Mouse (Mus musculus) intestine, embryonic 14.5 days (tissue): ENCODE data around the gene Arfgef2. TPM values are rescaled to one million over a fixed set of nuclear protein-coding genes. Genes with fewer than 3 reads are reported as not detected.

ENCODE experiments used
- ATAC-seq: fragments of 200-750 bp; cut with Nextera tagmentation; replicated peaks from 2 replicates; pipeline ENCODE4 v1.8.0; 2017; ENCODE audit warnings: low read depth, moderate number of reproducible peaks, moderate TSS enrichment, moderate library complexity; ENCODE audit not compliant: low FRiP score, low TSS enrichment
- DNase-seq: peaks from one replicate; pipeline ENCODE4 v3.0.0-alpha.2; 2018; ENCODE audit warnings: low spot score
- H3K27ac ChIP-seq: fragments of 300-500 bp; sonication (generic); 2 replicates; pipeline ENCODE4 v1.5.1; 2014; ENCODE audit warnings: low read depth, mild to moderate bottlenecking, control low read depth
- H3K27me3 ChIP-seq: fragments of 300-500 bp; sonication (generic); replicated peaks from 2 replicates; pipeline ENCODE4 v1.6.1; 2014; ENCODE audit warnings: low read length, control low read depth; ENCODE audit not compliant: control insufficient read depth, insufficient read depth
- H3K36me3 ChIP-seq: fragments of 300-500 bp; sonication (generic); 2 replicates; pipeline ENCODE4 v1.6.1; 2014; ENCODE audit warnings: low read length, control low read depth; ENCODE audit not compliant: control insufficient read depth, insufficient read depth
- H3K4me1 ChIP-seq: fragments of 300-500 bp; sonication (generic); replicated peaks from 2 replicates; pipeline ENCODE4 v1.6.1; 2014; ENCODE audit warnings: low read length, control low read depth, mixed read lengths; ENCODE audit not compliant: control insufficient read depth, insufficient read depth
- H3K4me2 ChIP-seq: fragments of 300-500 bp; sonication (generic); 2 replicates; pipeline ENCODE4 v1.6.1; 2014; ENCODE audit warnings: low read length
- H3K4me3 ChIP-seq: fragments of 300-500 bp; sonication (generic); 2 replicates; pipeline ENCODE4 v1.5.1; 2014; ENCODE audit warnings: low read depth, low read length, control low read depth, mixed read lengths
- H3K9ac ChIP-seq: fragments of 300-500 bp; sonication (generic); 2 replicates; pipeline ENCODE4 v1.6.1; 2014; ENCODE audit warnings: mild to moderate bottlenecking, low read length
- H3K9me3 ChIP-seq: fragments of 300-500 bp; sonication (generic); 2 replicates; pipeline ENCODE4 v1.6.1; 2016; ENCODE audit warnings: low read length, control low read depth; ENCODE audit not compliant: control insufficient read depth
- WGBS: fragments of 180-500 bp; shearing (Covaris S2); extraction: QIAGEN DNeasy Blood & Tissue Kit; methylation state at CpG from one replicate; pipeline ENCODE4 v1.1.7; 2014; 5-methylcytosine and 5-hydroxymethylcytosine counted together
- polyA plus RNA-seq: library from polyadenylated mRNA; unstranded; fragments of >200 nt; fragmentation: Nextera tagmentation; extraction: Ambion mirVana; gene quantifications from 2 replicates; pipeline ENCODE4 v1.2.1, GENCODE M21; 2014

Arfgef2 gene
- polyA plus RNA-seq, 1 experiment from 2014 or later = 9.3 TPM

- Histone ChIP-seq H3K4me3 (no peak overlapping the region), H3K36me3 (no peaks in the 10 kb centered on the region), H3K27me3 (no peaks in the 10 kb centered on the region), H3K9me3 (no peaks in the 10 kb centered on the region), H3K9ac (no peak overlapping the region), H3K4me2 (no peak overlapping the region), H3K4me1 (peaks cover 9% of the 10 kb centered on the region; the same call in 1 of the 2 replicates), H3K27ac (no peak overlapping the region)
- WGBS = 87% methylated on average over 9 of the region's 9 CpGs
- no peak for ATAC-seq
- DNase-seq = no peak
These were observed 13.2 kb downstream of the Arfgef2 start for GRCm38 (mm10) chr2:166818463-166819143.

GRCm38 (mm10) chr2:166819849-166820248 lies 14.5 kb downstream of the Arfgef2 start:
- Histone ChIP-seq H3K27ac (no peak overlapping the region), H3K9me3 (no peaks in the 10 kb centered on the region), H3K4me2 (no peak overlapping the region), H3K27me3 (no peaks in the 10 kb centered on the region), H3K36me3 (no peaks in the 10 kb centered on the region), H3K4me1 (peaks cover 9% of the 10 kb centered on the region; the same call in 1 of the 2 replicates), H3K4me3 (no peak overlapping the region), H3K9ac (no peak overlapping the region)
- ATAC-seq (no peak), DNase-seq (no peak)
- 75% methylated on average over 8 of the region's 8 CpGs for WGBS

GRCm38 (mm10) chr2:166820844-166821243 lies 15.5 kb downstream of the Arfgef2 start:
- Histone ChIP-seq H3K4me3 (no peak overlapping the region), H3K27me3 (no peaks in the 10 kb centered on the region), H3K4me2 (no peak overlapping the region), H3K4me1 (peaks cover 9% of the 10 kb centered on the region; the same call in 1 of the 2 replicates), H3K9ac (no peak overlapping the region), H3K27ac (no peak overlapping the region), H3K36me3 (no peaks in the 10 kb centered on the region), H3K9me3 (no peaks in the 10 kb centered on the region)
- DNase-seq (no peak), ATAC-seq (no peak)
- 39% methylated on average over 2 of the region's 2 CpGs for WGBS

GRCm38 (mm10) chr2:166821406-166821805 lies 16.0 kb downstream of the Arfgef2 start:
- Histone ChIP-seq H3K9me3 (no peaks in the 10 kb centered on the region), H3K36me3 (no peaks in the 10 kb centered on the region), H3K4me3 (no peak overlapping the region), H3K27ac (no peak overlapping the region), H3K27me3 (no peaks in the 10 kb centered on the region), H3K4me2 (no peak overlapping the region), H3K9ac (no peak overlapping the region), H3K4me1 (peaks cover 9% of the 10 kb centered on the region; the same call in 1 of the 2 replicates)
- WGBS = 87% methylated on average over 3 of the region's 3 CpGs
- DNase-seq (no peak), ATAC-seq (no peak)

GRCm38 (mm10) chr2:166822119-166822826 lies 16.9 kb downstream of the Arfgef2 start:
- Histone ChIP-seq H3K27ac (no peak overlapping the region), H3K27me3 (no peaks in the 10 kb centered on the region), H3K9me3 (no peaks in the 10 kb centered on the region), H3K4me3 (no peak overlapping the region), H3K4me1 (peaks cover 9% of the 10 kb centered on the region; the same call in 1 of the 2 replicates), H3K36me3 (no peaks in the 10 kb centered on the region), H3K9ac (no peak overlapping the region), H3K4me2 (no peak overlapping the region)
- ATAC-seq (peak; percentile 71; the same call in 1 of the 2 replicates), DNase-seq (no peak)
- 61% methylated on average over 10 of the region's 10 CpGs for WGBS

- Histone ChIP-seq H3K27ac (no peak overlapping the region), H3K4me2 (no peak overlapping the region), H3K36me3 (no peaks in the 10 kb centered on the region), H3K4me1 (peaks cover 9% of the 10 kb centered on the region; the same call in 1 of the 2 replicates), H3K27me3 (no peaks in the 10 kb centered on the region), H3K9ac (no peak overlapping the region), H3K9me3 (no peaks in the 10 kb centered on the region), H3K4me3 (no peak overlapping the region)
- 75% methylated on average over 2 of the region's 2 CpGs for WGBS
- DNase-seq (no peak), ATAC-seq (no peak)
These were observed 17.5 kb downstream of the Arfgef2 start for GRCm38 (mm10) chr2:166822901-166823300.

GRCm38 (mm10) chr2:166824386-166824785 lies 19.0 kb downstream of the Arfgef2 start:
- ATAC-seq (no peak), DNase-seq (no peak)
- Histone ChIP-seq H3K4me3 (no peak overlapping the region), H3K27me3 (no peaks in the 10 kb centered on the region), H3K9me3 (no peaks in the 10 kb centered on the region), H3K36me3 (no peaks in the 10 kb centered on the region), H3K27ac (no peak overlapping the region), H3K4me1 (peaks cover 9% of the 10 kb centered on the region; the same call in 1 of the 2 replicates), H3K4me2 (no peak overlapping the region), H3K9ac (no peak overlapping the region)
- 84% methylated on average over 5 of the region's 5 CpGs for WGBS

- no peak overlapping the region for H3K9ac ChIP-seq
- WGBS = 86% methylated on average over 5 of the region's 5 CpGs
- H3K27ac ChIP-seq = no peak overlapping the region
- no peak overlapping the region for H3K4me2 ChIP-seq
- no peak for ATAC-seq
- H3K4me1 ChIP-seq = peaks cover 9% of the 10 kb centered on the region; the same call in 1 of the 2 replicates
- no peaks in the 10 kb centered on the region for H3K36me3 ChIP-seq
- DNase-seq = no peak
- H3K4me3 ChIP-seq = no peak overlapping the region
- no peaks in the 10 kb centered on the region for H3K27me3 ChIP-seq
- H3K9me3 ChIP-seq = no peaks in the 10 kb centered on the region
These were observed 19.6 kb downstream of the Arfgef2 start for GRCm38 (mm10) chr2:166824998-166825397.
